Mouse (Mus musculus): ENCODE data around the gene Tm9sf4. TPM values are rescaled to one million over a fixed set of nuclear protein-coding genes. Genes with fewer than 3 reads are reported as not detected.

Gene Tm9sf4
- polyA plus RNA-seq, 1 experiment from 2014 or later: 84.0 TPM

- Histone ChIP-seq H3K9ac (replicated peaks) (peak overlapping the region; percentile 99), H3K9me3 (no peaks in the 10 kb centered on the region), H3K4me3 (peak overlapping the region; percentile 99), H3K27ac (replicated peaks) (peak overlapping the region; percentile 89), H3K27me3 (no peaks in the 10 kb centered on the region), H3K4me1 (peaks cover 37% of the 10 kb centered on the region), H3K36me3 (peaks cover 7% of the 10 kb centered on the region), H3K4me2 (replicated peaks) (peak overlapping the region; percentile 98)
- 1% methylated on average over 17 of the region's 33 CpGs for WGBS
- no peak; the same call in 1 of the 2 replicates for ATAC-seq (ENCODE audit: low FRiP score, low read depth)
Measured at GRCm38 (mm10) chr2:153240701-153241235, 79.7 kb downstream of the Tm9sf4 start.

DNA sequence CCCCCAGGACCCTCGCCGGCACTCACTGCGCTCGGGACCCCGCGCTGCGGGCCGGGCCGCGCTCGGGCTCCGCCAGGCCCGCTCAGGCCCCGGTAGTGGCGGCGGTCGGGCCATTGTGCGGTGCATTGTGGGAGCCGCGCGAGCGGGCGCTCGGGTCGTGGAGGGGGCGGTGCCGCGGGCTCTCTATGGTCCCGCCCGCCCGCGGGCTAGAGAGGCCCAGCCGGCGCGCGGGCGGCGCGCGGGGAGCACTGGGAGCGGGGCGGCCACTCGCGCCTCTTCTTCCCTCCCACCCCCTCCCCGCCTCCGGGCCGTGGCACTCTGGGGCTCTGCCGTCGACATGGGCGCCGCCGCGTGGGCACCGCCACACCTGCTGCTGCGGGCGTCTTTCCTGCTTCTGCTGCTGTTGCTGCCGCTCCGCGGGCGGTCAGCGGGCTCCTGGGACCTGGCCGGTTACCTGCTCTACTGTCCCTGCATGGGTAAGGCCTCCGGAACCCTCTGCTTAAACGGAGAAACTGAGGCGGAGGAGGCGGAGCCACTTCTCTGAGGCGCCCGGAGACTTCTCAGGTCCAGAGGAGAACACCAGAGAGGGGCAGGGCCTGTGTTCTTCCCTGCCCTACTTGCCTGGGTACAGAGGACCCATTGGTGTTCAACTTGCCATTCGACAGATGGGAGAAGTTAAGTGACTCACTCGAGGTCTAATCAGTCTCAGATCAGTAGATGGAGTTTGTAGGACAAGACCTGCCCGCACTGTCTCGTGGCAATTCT lies 80.3 kb downstream of the Tm9sf4 start, which contains the start of the genes Plagl2 and Pofut1:
Gene Plagl2 (minus strand): TSS at position 177 of the 765 bp plus-strand sequence.
Gene Pofut1 (plus strand): TSS at position 284 of the 765 bp plus-strand sequence.
- Histone ChIP-seq H3K4me3 (peak within 1 kb of the TSS; percentile 99), H3K4me2 (replicated peaks) (peak within 1 kb of the TSS; percentile 98), H3K9ac (replicated peaks) (peak within 1 kb of the TSS; percentile 99), H3K4me1 (peaks cover 37% of the 10 kb centered on the region), H3K27ac (replicated peaks) (peak within 1 kb of the TSS; percentile 89), H3K36me3 (peaks cover 3% of the 10 kb centered on the region; the same call in 1 of the 2 replicates), H3K9me3 (no peaks in the 10 kb centered on the region), H3K27me3 (no peaks in the 10 kb centered on the region)
- peak; percentile 99 for ATAC-seq (ENCODE audit: low FRiP score, low read depth)
- under 1% methylated on average over 38 of the region's 72 CpGs for WGBS

GRCm38 (mm10) chr2:153242156-153242555 lies 81.1 kb downstream of the Tm9sf4 start:
- Histone ChIP-seq H3K9ac (replicated peaks) (peak overlapping the region; percentile 99), H3K36me3 (peaks cover 3% of the 10 kb centered on the region; the same call in 1 of the 2 replicates), H3K4me2 (replicated peaks) (peak overlapping the region; percentile 98), H3K27me3 (no peaks in the 10 kb centered on the region), H3K9me3 (no peaks in the 10 kb centered on the region), H3K4me1 (peaks cover 37% of the 10 kb centered on the region), H3K27ac (replicated peaks) (no peak overlapping the region), H3K4me3 (peak overlapping the region; percentile 99)
- no peak for ATAC-seq (ENCODE audit: low FRiP score, low read depth)
- 68% methylated on average over 6 of the region's 6 CpGs for WGBS

DNA sequence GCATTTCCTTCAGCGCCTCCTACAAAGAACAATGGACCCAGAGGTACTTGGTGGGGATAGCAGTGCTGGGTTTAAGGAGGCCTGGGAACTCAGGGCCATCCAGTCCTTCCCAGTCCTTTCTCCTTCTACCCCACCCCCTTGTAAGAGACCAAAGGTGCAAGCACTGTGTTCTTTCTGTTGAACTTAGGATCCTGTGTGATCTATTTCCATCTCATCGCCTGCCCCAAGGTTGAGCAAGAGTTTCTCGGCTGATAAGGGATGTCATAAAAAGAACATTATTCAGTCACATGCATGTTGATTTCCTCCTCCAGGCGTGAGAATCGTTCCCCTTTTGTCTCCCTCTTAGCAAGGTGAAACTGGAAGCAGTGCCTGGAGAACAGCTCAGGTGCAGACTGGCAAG lies 88.6 kb downstream of the Tm9sf4 start:
- Histone ChIP-seq H3K4me2 (replicated peaks) (no peak overlapping the region), H3K36me3 (peaks cover 54% of the 10 kb centered on the region), H3K9ac (replicated peaks) (no peak overlapping the region), H3K4me3 (no peak overlapping the region), H3K27me3 (no peaks in the 10 kb centered on the region), H3K27ac (replicated peaks) (no peak overlapping the region), H3K4me1 (no peaks in the 10 kb centered on the region), H3K9me3 (no peaks in the 10 kb centered on the region)
- no peak for ATAC-seq (ENCODE audit: low FRiP score, low read depth)
- 91% methylated on average over 5 of the region's 5 CpGs for WGBS

GRCm38 (mm10) chr2:153256604-153257003 lies 95.5 kb downstream of the Tm9sf4 start:
- H3K4me1 ChIP-seq: no peaks in the 10 kb centered on the region
- H3K27me3 ChIP-seq: no peaks in the 10 kb centered on the region
- 80% methylated on average over 2 of the region's 2 CpGs for WGBS
- H3K36me3 ChIP-seq: peaks cover 37% of the 10 kb centered on the region
- no peaks in the 10 kb centered on the region for H3K9me3 ChIP-seq
- no peak overlapping the region for H3K27ac ChIP-seq (replicated peaks)
- H3K4me3 ChIP-seq: no peak overlapping the region
- no peak overlapping the region for H3K4me2 ChIP-seq (replicated peaks)
- H3K9ac ChIP-seq (replicated peaks): no peak overlapping the region
- ATAC-seq (ENCODE audit: low FRiP score, low read depth): no peak

- H3K9ac ChIP-seq (replicated peaks): no peak overlapping the region
- H3K27ac ChIP-seq (replicated peaks): no peak overlapping the region
- H3K27me3 ChIP-seq: no peaks in the 10 kb centered on the region
- H3K9me3 ChIP-seq: no peaks in the 10 kb centered on the region
- H3K4me3 ChIP-seq: no peak overlapping the region
- WGBS: 85% methylated on average over 12 of the region's 12 CpGs
- H3K4me1 ChIP-seq: no peaks in the 10 kb centered on the region
- H3K36me3 ChIP-seq: peaks cover 40% of the 10 kb centered on the region
- H3K4me2 ChIP-seq (replicated peaks): no peak overlapping the region
- ATAC-seq (ENCODE audit: low FRiP score, low read depth): no peak
Measured at GRCm38 (mm10) chr2:153259030-153259863, 98.1 kb downstream of the Tm9sf4 start.

Other genes with a start within 250 kb of the Tm9sf4 start
- not detected in 2 replicates for gene Mylk2, start 250.0 kb upstream of the Tm9sf4 start, polyA plus RNA-seq (2016; fragmentation: Nextera tagmentation; extraction: Ambion mirVana)
- gene Foxs1, start 228.1 kb upstream of the Tm9sf4 start, polyA plus RNA-seq (2016; fragmentation: Nextera tagmentation; extraction: Ambion mirVana): 2.4 and 2.6 TPM in 2 replicates
- 1.2 and 1.4 TPM in 2 replicates for gene Dusp15, start 209.6 kb upstream of the Tm9sf4 start, polyA plus RNA-seq (2016; fragmentation: Nextera tagmentation; extraction: Ambion mirVana)
- gene Ttll9, start 198.8 kb upstream of the Tm9sf4 start, polyA plus RNA-seq (2016; fragmentation: Nextera tagmentation; extraction: Ambion mirVana): 1.4 and 1.7 TPM in 2 replicates
- gene Pdrg1, start 145.9 kb upstream of the Tm9sf4 start, polyA plus RNA-seq (2016; fragmentation: Nextera tagmentation; extraction: Ambion mirVana): 128 and 129 TPM in 2 replicates
- gene Xkr7, start 129.5 kb upstream of the Tm9sf4 start, polyA plus RNA-seq (2016; fragmentation: Nextera tagmentation; extraction: Ambion mirVana): 0.97 and 1.5 TPM in 2 replicates
- 2.6 and 2.7 TPM in 2 replicates for gene Ccm2l, start 95.3 kb upstream of the Tm9sf4 start, polyA plus RNA-seq (2016; fragmentation: Nextera tagmentation; extraction: Ambion mirVana)
- gene Hck, start 52.8 kb upstream of the Tm9sf4 start, polyA plus RNA-seq (2016; fragmentation: Nextera tagmentation; extraction: Ambion mirVana): 1.8 and 2.4 TPM in 2 replicates
- 10.4 and 11.7 TPM in 2 replicates for gene Tspyl3, start 64.1 kb downstream of the Tm9sf4 start, polyA plus RNA-seq (2016; fragmentation: Nextera tagmentation; extraction: Ambion mirVana)
- 20.4 and 23.7 TPM in 2 replicates for gene Plagl2, start 80.1 kb downstream of the Tm9sf4 start, polyA plus RNA-seq (2016; fragmentation: Nextera tagmentation; extraction: Ambion mirVana)
- 6.2 and 6.4 TPM in 2 replicates for gene Pofut1, start 80.2 kb downstream of the Tm9sf4 start, polyA plus RNA-seq (2016; fragmentation: Nextera tagmentation; extraction: Ambion mirVana)
- gene Kif3b, start 130.1 kb downstream of the Tm9sf4 start, polyA plus RNA-seq (2016; fragmentation: Nextera tagmentation; extraction: Ambion mirVana): 12.4 and 12.5 TPM in 2 replicates
- gene Asxl1, start 184.5 kb downstream of the Tm9sf4 start, polyA plus RNA-seq (2016; fragmentation: Nextera tagmentation; extraction: Ambion mirVana): 16.4 and 18.2 TPM in 2 replicates